Mouse (Mus musculus) layer of hippocampus, postnatal 10 days (tissue): ENCODE results near the gene Kcnk5. TPM values are rescaled to one million over a fixed set of nuclear protein-coding genes. Genes with fewer than 3 reads are reported as not detected.

Experiments
- DNase-seq, 2 experiments: peaks; one replicate each; pipeline ENCODE4 v3.0.0; 2021; ENCODE audit warnings: low spot score in 2 of 2
- total RNA-seq, 2 experiments: library from RNA; stranded (reverse); gene quantifications; 2 replicates each; pipeline ENCODE4 v1.2.3; 2021

The Kcnk5 gene
- total RNA-seq, 2 experiments from 2014 or later = 0.21 to 0.33 TPM

DNA sequence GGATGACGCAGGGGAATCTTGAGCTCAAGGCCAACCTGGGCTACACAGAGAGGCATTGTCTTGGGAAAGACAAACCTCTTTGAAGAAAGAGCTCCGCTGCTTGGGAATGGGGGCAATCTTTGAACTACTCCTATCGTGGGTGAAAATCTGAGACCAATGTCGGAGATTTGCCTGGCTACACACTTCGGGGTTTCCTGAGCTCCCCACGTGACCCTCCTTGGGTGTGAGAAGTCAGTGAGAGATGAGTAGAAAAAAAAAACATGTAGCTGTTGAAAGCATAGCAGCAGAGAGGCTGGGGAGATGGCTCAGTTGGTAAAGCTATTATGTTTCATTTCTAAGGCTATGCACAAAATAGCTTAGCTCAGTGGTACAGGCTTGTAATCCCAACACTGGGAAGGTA, 66.7 kb downstream of the Kcnk5 start:
- DNase-seq = no peak

GRCm38 (mm10) chr14:20113964-20114363, 67.6 kb downstream of the Kcnk5 start:
- DNase-seq = peak; percentile 89

GRCm38 (mm10) chr14:20113189-20113961, 68.2 kb downstream of the Kcnk5 start:
- no peak for DNase-seq

GRCm38 (mm10) chr14:20112218-20112617, 69.4 kb downstream of the Kcnk5 start:
- no peak for DNase-seq

DNA sequence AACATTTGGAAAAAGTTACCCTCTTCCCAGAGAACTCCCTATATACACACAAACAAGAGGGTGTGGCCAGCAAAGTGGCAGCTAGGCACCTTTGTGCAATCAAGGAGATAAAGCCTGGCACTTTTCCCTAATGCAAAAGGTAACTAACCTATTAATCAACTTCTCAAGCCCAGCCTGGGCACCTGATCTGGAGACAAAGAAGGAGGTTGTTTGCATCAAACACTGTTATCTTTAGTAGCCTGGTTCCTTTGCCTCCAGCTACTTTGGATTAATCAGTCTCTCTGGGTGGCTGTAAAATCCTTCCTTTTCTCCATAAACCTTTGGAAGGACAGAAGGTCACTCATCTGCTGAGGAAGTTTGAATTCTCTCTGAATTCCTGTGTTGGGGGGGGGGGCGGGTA, 70.7 kb downstream of the Kcnk5 start:
- DNase-seq = no peak

- DNase-seq = no peak
These were observed 75.3 kb downstream of the Kcnk5 start for GRCm38 (mm10) chr14:20106271-20106670.

- DNase-seq = no peak
These were observed 78.4 kb downstream of the Kcnk5 start for GRCm38 (mm10) chr14:20103207-20103606.

GRCm38 (mm10) chr14:20098061-20098460, 83.5 kb downstream of the Kcnk5 start:
- no peak for DNase-seq

GRCm38 (mm10) chr14:20094942-20095341, 86.7 kb downstream of the Kcnk5 start:
- DNase-seq = no peak

DNA sequence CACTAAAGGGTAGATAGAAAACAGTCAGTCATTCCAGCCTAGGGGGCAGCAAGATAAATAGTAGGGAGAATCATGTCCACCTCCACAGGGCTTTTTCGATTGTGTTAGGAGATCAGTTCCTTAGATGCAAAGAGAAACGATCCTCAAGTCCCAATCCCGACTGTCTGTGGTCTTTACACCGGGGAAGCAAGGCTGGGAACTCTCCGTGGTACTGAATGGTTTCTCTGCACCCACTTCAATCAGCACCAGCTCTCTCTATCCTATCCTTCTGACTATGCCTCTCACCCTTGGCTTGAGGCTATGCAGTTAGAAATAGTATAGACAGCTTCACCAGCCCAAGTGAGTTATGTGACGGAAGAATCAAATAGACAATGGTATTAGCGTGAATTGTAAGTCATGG, 88.1 kb downstream of the Kcnk5 start:
- DNase-seq = peak in 1 of 2 experiments; percentile 44

Other genes with a start within 250 kb of the Kcnk5 start
- 100 to 1,000 TPM; 491 to 562 TPM for gene Gng2, start 204.2 kb downstream of the Kcnk5 start, total RNA-seq
- gene Saysd1, start 43.3 kb downstream of the Kcnk5 start, total RNA-seq = 1 to 10 TPM; 4.8 to 5.0 TPM
- not detected for gene Kcnk16, start 87.4 kb upstream of the Kcnk5 start, total RNA-seq
- gene Nudt13, start 112.9 kb upstream of the Kcnk5 start, total RNA-seq = 10 to 100 TPM; 19.5 to 20.6 TPM
- 10 to 100 TPM; 30.0 to 32.0 TPM for gene Ecd, start 166.3 kb upstream of the Kcnk5 start, total RNA-seq
- 10 to 100 TPM; 43.0 to 50.2 TPM for gene Fam149b, start 166.4 kb upstream of the Kcnk5 start, total RNA-seq
- gene Dnajc9, start 207.1 kb upstream of the Kcnk5 start, total RNA-seq = 10 to 100 TPM; 23.2 to 23.5 TPM
- 10 to 100 TPM; 31.5 to 37.8 TPM for gene Mrps16, start 211.8 kb upstream of the Kcnk5 start, total RNA-seq